Mouse (Mus musculus): ENCODE data around the gene Zbtb37. TPM values are rescaled to one million over a fixed set of nuclear protein-coding genes. Genes with fewer than 3 reads are reported as not detected.
A peak's percentile ranks its signal among the peaks of the same experiment; 100 is the strongest.
"Not testable (repeated sequence)": the region's sequence is repeated elsewhere in the genome, so short reads cannot be mapped to it uniquely, and the experiment has no call there.

The Zbtb37 gene
- polyA plus RNA-seq, 1 experiment from 2014 or later: 8.3 TPM

- not testable (repeated sequence) for H3K9ac ChIP-seq; H3K27ac ChIP-seq; H3K9me3 ChIP-seq; H3K27me3 ChIP-seq (replicated peaks); ATAC-seq; H3K4me1 ChIP-seq (replicated peaks); H3K36me3 ChIP-seq; H3K4me3 ChIP-seq (replicated peaks); H3K4me2 ChIP-seq (replicated peaks)
- 93% methylated on average over 1 of the region's 1 CpGs for WGBS
Observed at GRCm38 (mm10) chr1:161028427-161028826, 6.2 kb downstream of the Zbtb37 start.

GRCm38 (mm10) chr1:161027196-161027595, 7.5 kb downstream of the Zbtb37 start:
- Histone ChIP-seq H3K9ac (no peak overlapping the region), H3K4me3 (replicated peaks) (no peak overlapping the region), H3K9me3 (no peaks in the 10 kb centered on the region), H3K27ac (no peak overlapping the region), H3K27me3 (replicated peaks) (no peaks in the 10 kb centered on the region), H3K4me1 (replicated peaks) (no peaks in the 10 kb centered on the region), H3K4me2 (replicated peaks) (no peak overlapping the region), H3K36me3 (no peaks in the 10 kb centered on the region)
- 83% methylated on average over 2 of the region's 2 CpGs for WGBS
- no peak for ATAC-seq

- no peaks in the 10 kb centered on the region for H3K36me3 ChIP-seq
- no peak overlapping the region for H3K9ac ChIP-seq
- H3K4me1 ChIP-seq (replicated peaks): no peaks in the 10 kb centered on the region
- WGBS: 74% methylated on average over 5 of the region's 5 CpGs
- H3K9me3 ChIP-seq: no peaks in the 10 kb centered on the region
- no peak overlapping the region for H3K4me3 ChIP-seq (replicated peaks)
- H3K4me2 ChIP-seq (replicated peaks): no peak overlapping the region
- ATAC-seq: peak; percentile 65; the same call in 1 of the 2 replicates
- H3K27ac ChIP-seq: no peak overlapping the region
- H3K27me3 ChIP-seq (replicated peaks): no peaks in the 10 kb centered on the region
Observed at GRCm38 (mm10) chr1:161025410-161026210, 9.0 kb downstream of the Zbtb37 start.

- WGBS: 94% methylated on average over 14 of the region's 14 CpGs
- 0 out of 2 replicates have a peak, but pooled peaks cover 5% of the 10 kb centered on the region for H3K36me3 ChIP-seq
- H3K9ac ChIP-seq: no peak overlapping the region
- no peak overlapping the region for H3K4me2 ChIP-seq (replicated peaks)
- H3K27me3 ChIP-seq (replicated peaks): no peaks in the 10 kb centered on the region
- no peaks in the 10 kb centered on the region for H3K9me3 ChIP-seq
- H3K4me3 ChIP-seq (replicated peaks): no peak overlapping the region
- no peak for ATAC-seq
- no peaks in the 10 kb centered on the region for H3K4me1 ChIP-seq (replicated peaks)
- H3K27ac ChIP-seq: no peak overlapping the region
Observed at GRCm38 (mm10) chr1:161020051-161020450, 14.6 kb downstream of the Zbtb37 start.

- ATAC-seq: peak; percentile 56; the same call in 1 of the 2 replicates
- H3K9ac ChIP-seq: no peak overlapping the region
- no peak overlapping the region for H3K27ac ChIP-seq
- H3K27me3 ChIP-seq (replicated peaks): no peaks in the 10 kb centered on the region
- H3K4me2 ChIP-seq (replicated peaks): no peak overlapping the region
- H3K9me3 ChIP-seq: no peaks in the 10 kb centered on the region
- H3K4me3 ChIP-seq (replicated peaks): no peak overlapping the region
- 72% methylated on average over 2 of the region's 2 CpGs for WGBS
- H3K4me1 ChIP-seq (replicated peaks): no peaks in the 10 kb centered on the region
- H3K36me3 ChIP-seq: 0 out of 2 replicates have a peak, but pooled peaks cover 5% of the 10 kb centered on the region
Observed at GRCm38 (mm10) chr1:161016378-161016777, 18.3 kb downstream of the Zbtb37 start.

- no peak overlapping the region for H3K27ac ChIP-seq
- no peaks in the 10 kb centered on the region for H3K27me3 ChIP-seq (replicated peaks)
- H3K9me3 ChIP-seq: no peaks in the 10 kb centered on the region
- no peak overlapping the region for H3K4me3 ChIP-seq (replicated peaks)
- H3K9ac ChIP-seq: no peak overlapping the region
- WGBS: 81% methylated on average over 4 of the region's 4 CpGs
- H3K36me3 ChIP-seq: no peaks in the 10 kb centered on the region
- H3K4me1 ChIP-seq (replicated peaks): no peaks in the 10 kb centered on the region
- no peak overlapping the region for H3K4me2 ChIP-seq (replicated peaks)
- ATAC-seq: no peak
Observed at GRCm38 (mm10) chr1:161010436-161010835, 24.2 kb downstream of the Zbtb37 start.

- H3K27me3 ChIP-seq (replicated peaks): no peaks in the 10 kb centered on the region
- H3K36me3 ChIP-seq: no peaks in the 10 kb centered on the region; the same call in 1 of the 2 replicates
- H3K4me1 ChIP-seq (replicated peaks): no peaks in the 10 kb centered on the region
- WGBS: 96% methylated on average over 2 of the region's 2 CpGs
- H3K9me3 ChIP-seq: no peaks in the 10 kb centered on the region
- ATAC-seq: no peak
- no peak overlapping the region for H3K4me2 ChIP-seq (replicated peaks)
- H3K4me3 ChIP-seq (replicated peaks): no peak overlapping the region
- no peak overlapping the region for H3K27ac ChIP-seq
- H3K9ac ChIP-seq: no peak overlapping the region
Observed at GRCm38 (mm10) chr1:161008038-161008437, 26.6 kb downstream of the Zbtb37 start.

GRCm38 (mm10) chr1:161006471-161006870, 28.2 kb downstream of the Zbtb37 start:
- 83% methylated on average over 5 of the region's 5 CpGs for WGBS
- Histone ChIP-seq H3K9me3 (no peaks in the 10 kb centered on the region), H3K27me3 (replicated peaks) (no peaks in the 10 kb centered on the region), H3K36me3 (no peaks in the 10 kb centered on the region; the same call in 1 of the 2 replicates), H3K4me1 (replicated peaks) (no peaks in the 10 kb centered on the region), H3K4me3 (replicated peaks) (no peak overlapping the region), H3K4me2 (replicated peaks) (no peak overlapping the region), H3K27ac (no peak overlapping the region), H3K9ac (no peak overlapping the region)
- no peak for ATAC-seq

- ATAC-seq: no peak
- Histone ChIP-seq H3K4me3 (replicated peaks) (no peak overlapping the region), H3K27ac (no peak overlapping the region), H3K4me1 (replicated peaks) (no peaks in the 10 kb centered on the region), H3K27me3 (replicated peaks) (no peaks in the 10 kb centered on the region), H3K9ac (no peak overlapping the region), H3K9me3 (no peaks in the 10 kb centered on the region), H3K4me2 (replicated peaks) (no peak overlapping the region), H3K36me3 (no peaks in the 10 kb centered on the region; the same call in 1 of the 2 replicates)
- WGBS: 77% methylated on average over 3 of the region's 3 CpGs
Observed at GRCm38 (mm10) chr1:161005526-161005925, 29.1 kb downstream of the Zbtb37 start.

- Histone ChIP-seq H3K27me3 (replicated peaks) (no peaks in the 10 kb centered on the region), H3K4me2 (replicated peaks) (no peak overlapping the region), H3K9me3 (no peaks in the 10 kb centered on the region), H3K9ac (no peak overlapping the region), H3K4me3 (replicated peaks) (no peak overlapping the region), H3K36me3 (no peaks in the 10 kb centered on the region; the same call in 1 of the 2 replicates), H3K27ac (no peak overlapping the region), H3K4me1 (replicated peaks) (no peaks in the 10 kb centered on the region)
- no peak for ATAC-seq
- WGBS: 69% methylated on average over 4 of the region's 4 CpGs
Observed at GRCm38 (mm10) chr1:161004942-161005341, 29.7 kb downstream of the Zbtb37 start.

- Histone ChIP-seq H3K36me3 (no peaks in the 10 kb centered on the region), H3K9ac (no peak overlapping the region), H3K4me3 (replicated peaks) (no peak overlapping the region), H3K4me2 (replicated peaks) (no peak overlapping the region), H3K4me1 (replicated peaks) (no peaks in the 10 kb centered on the region), H3K27me3 (replicated peaks) (no peaks in the 10 kb centered on the region), H3K27ac (no peak overlapping the region), H3K9me3 (no peaks in the 10 kb centered on the region)
- ATAC-seq: no peak
- 85% methylated on average over 6 of the region's 6 CpGs for WGBS
Observed at GRCm38 (mm10) chr1:160993851-160994250, 40.8 kb downstream of the Zbtb37 start.

GRCm38 (mm10) chr1:160989395-160989794, 45.3 kb downstream of the Zbtb37 start:
- H3K9me3 ChIP-seq: no peaks in the 10 kb centered on the region
- no peak for ATAC-seq
- no peaks in the 10 kb centered on the region for H3K27me3 ChIP-seq (replicated peaks)
- no peak overlapping the region for H3K27ac ChIP-seq
- WGBS: 87% methylated on average over 15 of the region's 15 CpGs
- no peaks in the 10 kb centered on the region for H3K36me3 ChIP-seq
- H3K4me2 ChIP-seq (replicated peaks): no peak overlapping the region
- no peak overlapping the region for H3K4me3 ChIP-seq (replicated peaks)
- H3K9ac ChIP-seq: no peak overlapping the region
- H3K4me1 ChIP-seq (replicated peaks): no peaks in the 10 kb centered on the region
